Mouse (Mus musculus): Measurements from ENCODE around the gene Usp6nl.

Gene Usp6nl

GRCm38 (mm10) chr2:6367497-6367896 lies 45.0 kb downstream of the Usp6nl start:
- DNase-seq (ENCODE audit: low spot score in 2 of 2), result no peak

DNA sequence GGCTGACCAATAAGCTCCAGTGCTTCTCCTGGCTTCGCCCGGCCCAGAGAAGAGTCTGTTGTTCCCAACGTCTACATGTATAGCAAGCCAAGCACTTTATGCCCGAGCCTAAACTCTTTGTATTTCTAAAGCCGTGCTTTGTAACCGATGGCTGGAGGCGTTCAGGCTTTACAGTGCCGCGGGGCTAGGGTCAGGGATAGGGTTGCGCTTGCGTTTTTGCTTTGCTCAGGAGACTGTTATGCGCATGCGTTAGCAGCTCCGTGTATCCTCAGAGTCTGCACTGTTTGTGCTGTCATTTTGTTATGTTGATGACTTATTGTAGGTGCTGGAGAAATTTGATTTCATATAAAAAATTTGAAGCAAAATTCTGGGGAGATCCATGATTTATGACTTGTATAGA lies 51.7 kb downstream of the Usp6nl start:
- DNase-seq (ENCODE audit: low spot score in 2 of 2), result no peak

GRCm38 (mm10) chr2:6376071-6376470 lies 53.6 kb downstream of the Usp6nl start:
- DNase-seq (ENCODE audit: low spot score in 2 of 2), result no peak

- no peak for DNase-seq (ENCODE audit: low spot score in 2 of 2)
Observed at GRCm38 (mm10) chr2:6376941-6377340, 54.5 kb downstream of the Usp6nl start.

DNA sequence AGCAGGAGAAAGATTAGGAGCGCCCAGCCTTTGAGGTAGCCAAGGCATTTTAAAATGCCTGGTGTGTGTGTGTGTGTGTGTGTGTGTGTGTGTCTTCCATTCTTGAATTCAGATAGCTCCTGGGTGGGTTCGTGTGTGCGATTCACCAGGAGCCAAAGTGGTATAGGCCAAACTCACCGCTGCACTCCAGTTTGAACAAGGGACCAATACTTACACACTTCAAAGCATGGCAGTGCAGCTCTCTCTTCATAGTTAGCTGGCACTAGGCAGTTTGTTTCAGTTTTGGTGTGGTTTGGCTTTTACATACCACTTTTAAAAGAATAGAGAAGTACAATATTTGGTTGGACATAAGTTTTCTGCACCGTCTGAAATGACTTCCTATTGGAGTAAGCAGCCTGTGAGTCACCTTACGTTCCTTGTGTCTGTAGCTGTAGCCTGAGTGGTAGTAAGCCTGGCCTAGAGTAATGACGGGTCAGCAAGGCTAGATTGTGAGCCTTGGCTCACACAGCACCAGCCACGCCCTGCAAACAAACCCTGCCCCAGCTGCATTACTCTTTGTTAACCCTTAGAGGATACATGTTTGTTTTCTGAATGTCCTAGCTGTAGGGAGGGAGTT lies 56.2 kb downstream of the Usp6nl start:
- no peak for DNase-seq (ENCODE audit: low spot score in 2 of 2)

- no peak for DNase-seq (ENCODE audit: low spot score in 2 of 2)
Observed at GRCm38 (mm10) chr2:6379731-6380212, 57.3 kb downstream of the Usp6nl start.

DNA sequence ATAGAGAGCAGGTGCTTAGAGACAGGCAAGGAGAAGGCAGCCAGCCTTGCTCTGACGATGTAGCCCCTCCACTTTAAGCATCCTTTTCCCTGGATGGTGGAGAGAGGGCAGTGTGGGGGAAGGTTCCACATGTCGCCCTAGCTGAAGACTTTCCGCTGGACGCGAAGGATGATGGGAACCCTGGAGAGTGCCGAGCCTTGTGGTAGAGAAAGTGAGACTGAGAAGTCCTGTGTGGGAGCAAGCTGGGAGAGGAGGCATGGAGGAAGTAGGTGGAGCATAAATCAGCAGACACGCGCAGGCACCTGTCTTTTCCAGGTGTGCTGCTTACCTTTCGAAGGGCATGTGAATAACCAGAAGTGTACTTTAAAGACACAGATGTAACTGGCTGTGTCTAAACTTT lies 57.9 kb downstream of the Usp6nl start:
- DNase-seq (ENCODE audit: low spot score in 2 of 2), result no peak

GRCm38 (mm10) chr2:6384407-6385146 lies 62.1 kb downstream of the Usp6nl start:
- DNase-seq (ENCODE audit: low spot score in 2 of 2), result no peak

- no peak for DNase-seq (ENCODE audit: low spot score in 2 of 2)
Observed at GRCm38 (mm10) chr2:6389162-6389561, 66.7 kb downstream of the Usp6nl start.

- DNase-seq (ENCODE audit: low spot score in 2 of 2), result no peak
Observed at GRCm38 (mm10) chr2:6391261-6391660, 68.8 kb downstream of the Usp6nl start.

DNA sequence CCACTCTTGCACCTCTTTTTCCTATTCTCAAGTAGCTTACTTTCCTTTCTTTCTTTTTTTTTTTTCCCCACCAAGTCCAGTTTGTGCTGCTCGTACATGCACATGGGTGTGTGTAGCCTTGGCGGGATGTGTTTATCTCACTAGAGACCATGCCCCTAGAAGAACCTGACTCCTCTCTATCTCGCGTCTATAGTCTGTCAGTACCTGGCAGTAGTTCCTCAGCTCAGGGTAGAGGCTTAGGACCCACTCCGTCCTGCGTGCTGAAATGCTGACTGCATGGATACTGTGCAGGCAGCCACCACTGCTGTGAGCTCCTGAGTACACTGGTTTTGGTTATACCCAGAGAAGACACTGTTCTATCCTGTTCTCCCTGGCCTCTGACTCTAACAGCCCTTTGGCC lies 69.5 kb downstream of the Usp6nl start:
- no peak for DNase-seq (ENCODE audit: low spot score in 2 of 2)

DNA sequence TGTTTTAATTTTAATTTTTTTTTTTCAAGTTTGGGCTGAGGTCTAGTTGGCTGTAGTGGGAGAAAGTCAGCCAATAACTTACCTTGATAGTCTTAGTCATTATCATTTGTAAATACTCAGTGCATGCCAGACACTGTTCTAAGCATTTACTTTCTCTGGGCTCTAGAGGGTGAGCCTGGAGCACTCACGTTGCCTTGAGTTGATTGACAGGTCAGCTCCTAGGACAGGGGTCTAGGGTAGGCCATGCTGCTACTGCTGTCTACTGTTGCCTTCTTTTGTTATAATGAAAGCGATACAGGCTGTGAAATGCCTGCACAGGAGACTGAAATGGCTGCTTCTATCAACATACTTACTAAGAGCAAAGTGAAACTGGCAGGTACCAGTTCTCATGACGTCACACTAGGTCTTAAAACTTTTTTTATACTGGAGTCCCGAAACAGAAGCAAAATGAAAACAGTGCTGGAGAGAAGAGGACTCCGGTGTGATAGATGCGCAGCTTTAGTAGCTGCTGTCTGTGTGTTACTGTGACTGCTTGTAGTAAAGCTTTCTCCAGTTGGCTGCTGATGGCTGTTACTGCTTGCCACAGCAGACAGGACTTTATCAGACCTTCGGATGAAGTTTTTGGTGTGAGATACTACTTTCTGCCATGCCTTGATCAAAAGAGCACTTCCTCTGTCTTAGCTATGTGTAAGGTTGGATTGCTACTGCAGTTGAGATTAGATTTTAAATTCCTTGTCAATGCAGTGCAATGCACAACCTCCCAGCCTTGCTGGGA lies 73.6 kb downstream of the Usp6nl start:
- no peak for DNase-seq (ENCODE audit: low spot score in 2 of 2)

- no peak for DNase-seq (ENCODE audit: low spot score in 2 of 2)
Observed at GRCm38 (mm10) chr2:6396626-6397146, 74.2 kb downstream of the Usp6nl start.

GRCm38 (mm10) chr2:6397166-6397565 lies 74.7 kb downstream of the Usp6nl start:
- DNase-seq (ENCODE audit: low spot score in 2 of 2), result no peak

GRCm38 (mm10) chr2:6398826-6399225 lies 76.4 kb downstream of the Usp6nl start:
- no peak for DNase-seq (ENCODE audit: low spot score in 2 of 2)

DNA sequence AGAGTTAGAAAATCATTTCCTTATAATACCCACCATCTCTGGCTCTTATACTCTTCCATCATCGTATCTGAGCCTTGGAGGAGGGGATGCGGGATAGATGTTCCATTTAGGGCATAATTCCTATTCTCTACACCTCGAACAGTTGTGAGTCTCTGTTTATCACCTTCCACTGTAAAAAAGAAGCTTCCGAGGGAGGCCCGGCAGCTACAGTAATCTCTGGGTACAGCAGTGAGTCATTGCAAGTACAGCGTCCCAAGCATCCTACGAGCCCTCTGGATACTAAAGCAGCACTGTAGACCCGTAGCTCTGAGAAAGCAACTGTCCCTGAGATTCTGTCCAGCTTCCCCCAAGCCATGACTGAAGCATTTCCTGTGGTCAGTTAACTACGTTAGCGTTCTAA lies 78.6 kb downstream of the Usp6nl start:
- no peak for DNase-seq (ENCODE audit: low spot score in 2 of 2)

GRCm38 (mm10) chr2:6403375-6403774 lies 80.9 kb downstream of the Usp6nl start:
- no peak for DNase-seq (ENCODE audit: low spot score in 2 of 2)

DNA sequence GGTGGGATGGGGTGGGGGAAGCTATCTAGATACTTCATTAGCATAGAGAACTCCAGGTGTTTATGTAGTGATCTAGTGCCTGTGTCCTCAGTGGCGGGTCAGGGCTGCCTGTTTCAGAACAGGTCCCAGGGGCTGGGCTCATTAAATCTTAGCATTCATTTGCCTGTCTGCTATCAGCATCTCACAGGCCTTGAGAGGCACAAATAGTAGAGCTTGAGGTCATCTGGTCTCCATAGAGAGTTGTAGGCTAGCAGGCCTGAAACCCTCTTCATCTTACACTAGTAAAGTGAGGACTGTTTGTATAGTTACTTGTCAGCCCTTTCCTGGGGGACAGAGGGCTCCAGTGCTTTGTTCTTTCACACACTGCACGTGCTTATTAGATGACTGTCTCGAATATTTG lies 81.5 kb downstream of the Usp6nl start:
- DNase-seq (ENCODE audit: low spot score in 2 of 2), result no peak

- DNase-seq (ENCODE audit: low spot score in 2 of 2), result no peak
Observed at GRCm38 (mm10) chr2:6404627-6405026, 82.2 kb downstream of the Usp6nl start.

GRCm38 (mm10) chr2:6405059-6406033 lies 82.9 kb downstream of the Usp6nl start:
- peak; percentile 70 to 71 for DNase-seq (ENCODE audit: low spot score in 2 of 2)

GRCm38 (mm10) chr2:6407711-6408110 lies 85.2 kb downstream of the Usp6nl start:
- no peak for DNase-seq (ENCODE audit: low spot score in 2 of 2)

Data from frontal cortex, postnatal 14 days (tissue).